Mouse (Mus musculus) liver, postnatal 0 days (tissue): Measurements from ENCODE around the gene Gna13. TPM values are rescaled to one million over a fixed set of nuclear protein-coding genes. Genes with fewer than 3 reads are reported as not detected.

Experiments
- ATAC-seq: fragments of 200-750 bp; cut with Nextera tagmentation; 2 replicates; pipeline ENCODE4 v1.8.0; 2017; ENCODE audit warnings: mild to moderate bottlenecking, moderate library complexity
- DNase-seq: peaks from one replicate; pipeline ENCODE4 v3.0.0-alpha.2; 2016
- H3K27ac ChIP-seq: fragments of 300-500 bp; sonication (generic); 2 replicates; pipeline ENCODE4 v1.5.1; 2014; ENCODE audit warnings: antibody characterized with exemption, moderate library complexity, mild to moderate bottlenecking, low read depth
- H3K27me3 ChIP-seq: fragments of 300-500 bp; sonication (generic); 2 replicates; pipeline ENCODE4 v1.6.1; 2014; ENCODE audit warnings: low read length, control low read depth, mixed read lengths; ENCODE audit not compliant: insufficient read depth
- H3K36me3 ChIP-seq: fragments of 300-500 bp; sonication (generic); replicated peaks from 2 replicates; pipeline ENCODE4 v1.6.1; 2014; ENCODE audit warnings: mild to moderate bottlenecking, control low read depth, low read length, moderate library complexity, mixed read lengths; ENCODE audit not compliant: insufficient read depth
- H3K4me1 ChIP-seq: fragments of 300-500 bp; sonication (generic); 2 replicates; pipeline ENCODE4 v1.6.1; 2014; ENCODE audit warnings: antibody characterized with exemption, mild to moderate bottlenecking, control low read depth; ENCODE audit not compliant: insufficient read depth
- H3K4me2 ChIP-seq: fragments of 300-500 bp; sonication (generic); 2 replicates; pipeline ENCODE4 v1.6.1; 2014; ENCODE audit warnings: low read depth, mild to moderate bottlenecking, low read length, moderate library complexity, mixed read lengths
- H3K4me3 ChIP-seq: fragments of 300-500 bp; sonication (generic); 2 replicates; pipeline ENCODE4 v1.5.1; 2014; ENCODE audit warnings: low read depth, low read length
- H3K9ac ChIP-seq: fragments of 300-500 bp; sonication (generic); replicated peaks from 2 replicates; pipeline ENCODE4 v1.6.1; 2014; ENCODE audit warnings: mild to moderate bottlenecking, moderate library complexity
- H3K9me3 ChIP-seq: fragments of 300-500 bp; sonication (generic); 2 replicates; pipeline ENCODE4 v1.6.1; 2016; ENCODE audit warnings: mild to moderate bottlenecking, control low read depth, low read length, mixed read lengths
- CTCF ChIP-seq: sonication (generic); IDR thresholded peaks from 2 replicates; pipeline ENCODE4 v1.5.1; 2016; ENCODE audit warnings: antibody characterized with exemption, low read depth
- EP300 ChIP-seq: IDR thresholded peaks from 2 replicates; pipeline ENCODE4 v1.6.1; 2016; ENCODE audit warnings: antibody characterized with exemption, low read depth, mild to moderate bottlenecking
- WGBS: fragments of 180-500 bp; shearing (Covaris S2); extraction: QIAGEN DNeasy Blood & Tissue Kit; methylation state at CpG from one replicate; pipeline ENCODE4 v1.1.7; 2014; ENCODE audit not compliant: insufficient replicate concordance; 5-methylcytosine and 5-hydroxymethylcytosine counted together
- polyA plus RNA-seq: library from polyadenylated mRNA; unstranded; fragments of >200 nt; fragmentation: Nextera tagmentation; extraction: Ambion mirVana; gene quantifications from 2 replicates; pipeline ENCODE4 v1.2.1, GENCODE M21; 2015

The Gna13 gene
- polyA plus RNA-seq, 1 experiment from 2014 or later = 28.4 TPM

DNA sequence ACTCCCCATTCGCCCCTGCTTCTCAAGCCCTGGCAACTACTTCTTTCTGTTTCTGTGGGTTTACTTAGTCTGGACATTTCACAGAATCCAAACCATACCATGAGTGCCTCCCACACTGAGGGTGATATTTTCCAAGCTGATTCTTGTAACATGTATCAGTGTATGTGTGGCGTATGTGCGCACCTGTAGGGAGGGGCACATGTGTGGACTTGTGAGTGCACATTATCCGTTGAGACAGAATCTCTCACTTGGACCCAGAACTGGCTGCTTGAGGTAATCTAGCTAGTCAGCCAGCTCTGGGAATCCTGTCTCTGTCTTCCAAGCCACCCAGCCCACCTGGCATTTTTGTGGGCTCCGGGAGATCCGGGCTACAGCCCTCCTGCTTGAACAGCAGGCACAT lies 2.5 kb upstream of the Gna13 start:
- TF ChIP-seq EP300 (no peak), CTCF (no peak)
- no peak for DNase-seq
- Histone ChIP-seq H3K4me3 (no peak overlapping the region), H3K27ac (no peak overlapping the region), H3K27me3 (no peaks in the 10 kb centered on the region), H3K9me3 (no peaks in the 10 kb centered on the region), H3K4me1 (peaks cover 34% of the 10 kb centered on the region), H3K4me2 (no peak overlapping the region), H3K9ac (no peak overlapping the region), H3K36me3 (no peaks in the 10 kb centered on the region)
- 87% methylated on average over 6 of the region's 6 CpGs for WGBS
- ATAC-seq = no peak

DNA sequence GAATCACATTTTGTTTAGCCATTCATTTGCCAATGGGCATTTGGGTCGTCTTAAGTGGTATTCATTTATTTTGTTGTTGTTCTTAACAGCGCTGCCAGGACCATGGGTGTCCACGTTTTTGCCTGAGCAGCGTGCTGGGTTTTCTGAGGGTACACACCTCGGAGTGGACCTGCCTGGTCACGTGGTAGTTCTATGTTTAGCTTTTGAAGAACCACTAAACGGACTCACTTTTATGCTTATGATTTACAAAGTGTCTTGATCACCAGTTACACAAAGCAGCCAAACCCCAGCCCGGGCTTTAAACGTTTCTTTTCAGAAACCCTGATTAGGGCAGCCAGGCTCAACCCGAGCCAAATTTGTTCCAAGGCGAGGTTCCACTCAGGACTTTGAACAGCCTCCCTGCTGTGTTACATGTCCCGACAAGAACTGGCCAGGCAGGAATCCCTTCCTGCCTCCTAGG lies 2.0 kb upstream of the Gna13 start:
- H3K4me1 ChIP-seq = peaks cover 39% of the 10 kb centered on the region
- TF ChIP-seq EP300 (no peak), CTCF (no peak)
- H3K9me3 ChIP-seq = no peaks in the 10 kb centered on the region
- no peaks in the 10 kb centered on the region for H3K27me3 ChIP-seq
- H3K9ac ChIP-seq = no peak overlapping the region
- 82% methylated on average over 12 of the region's 12 CpGs for WGBS
- peaks cover 3% of the 10 kb centered on the region; the same call in 1 of the 2 replicates for H3K36me3 ChIP-seq
- no peak overlapping the region for H3K4me3 ChIP-seq
- ATAC-seq = no peak
- peak overlapping the region; percentile 100; the same call in 1 of the 2 replicates for H3K27ac ChIP-seq
- DNase-seq = no peak
- H3K4me2 ChIP-seq = no peak overlapping the region

DNA sequence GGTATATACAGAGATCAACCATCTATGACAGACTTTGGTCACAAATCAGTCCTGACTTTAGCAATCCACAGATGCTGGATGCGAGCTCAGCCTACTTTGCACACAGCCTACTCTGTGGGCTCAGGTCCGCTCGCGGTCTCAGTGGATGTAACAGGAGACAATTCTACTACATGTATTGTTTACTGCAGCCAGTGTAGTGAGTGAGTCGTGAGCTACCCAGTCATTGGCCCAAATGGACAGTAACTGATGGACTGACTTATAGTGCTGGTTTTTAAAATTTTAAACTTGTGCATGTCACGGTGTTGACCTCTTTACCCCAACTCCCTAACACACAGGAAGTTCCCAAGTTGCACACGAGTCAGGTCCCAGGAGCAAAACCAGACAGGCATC lies 1.4 kb upstream of the Gna13 start:
- TF ChIP-seq CTCF = no peak
- TF ChIP-seq EP300 = no peak
- peaks cover 43% of the 10 kb centered on the region for H3K4me1 ChIP-seq
- peak overlapping the region; percentile 91 for H3K4me2 ChIP-seq
- ATAC-seq (no peak), DNase-seq (no peak)
- peaks cover 8% of the 10 kb centered on the region for H3K36me3 ChIP-seq
- H3K9me3 ChIP-seq = no peaks in the 10 kb centered on the region
- H3K27ac ChIP-seq = peak overlapping the region; percentile 100
- WGBS = 54% methylated on average over 7 of the region's 7 CpGs
- H3K9ac ChIP-seq = no peak overlapping the region
- H3K27me3 ChIP-seq = no peaks in the 10 kb centered on the region
- peak overlapping the region; percentile 96; the same call in 1 of the 2 replicates for H3K4me3 ChIP-seq

GRCm38 (mm10) chr11:109361631-109362462 lies 784 bp upstream of the Gna13 start:
- Histone ChIP-seq H3K4me3 (peak overlapping the region; percentile 96), H3K9me3 (no peaks in the 10 kb centered on the region), H3K4me2 (peak overlapping the region; percentile 91), H3K9ac (peak overlapping the region; percentile 78), H3K4me1 (peaks cover 49% of the 10 kb centered on the region), H3K27me3 (no peaks in the 10 kb centered on the region), H3K27ac (peak overlapping the region; percentile 100), H3K36me3 (peaks cover 12% of the 10 kb centered on the region)
- DNase-seq (peak; percentile 61), ATAC-seq (peak; percentile 24)
- 2% methylated on average over 27 of the region's 27 CpGs for WGBS
- no peak for TF ChIP-seq EP300
- peak; percentile 16; the same call in 1 of the 2 replicates for TF ChIP-seq CTCF

DNA sequence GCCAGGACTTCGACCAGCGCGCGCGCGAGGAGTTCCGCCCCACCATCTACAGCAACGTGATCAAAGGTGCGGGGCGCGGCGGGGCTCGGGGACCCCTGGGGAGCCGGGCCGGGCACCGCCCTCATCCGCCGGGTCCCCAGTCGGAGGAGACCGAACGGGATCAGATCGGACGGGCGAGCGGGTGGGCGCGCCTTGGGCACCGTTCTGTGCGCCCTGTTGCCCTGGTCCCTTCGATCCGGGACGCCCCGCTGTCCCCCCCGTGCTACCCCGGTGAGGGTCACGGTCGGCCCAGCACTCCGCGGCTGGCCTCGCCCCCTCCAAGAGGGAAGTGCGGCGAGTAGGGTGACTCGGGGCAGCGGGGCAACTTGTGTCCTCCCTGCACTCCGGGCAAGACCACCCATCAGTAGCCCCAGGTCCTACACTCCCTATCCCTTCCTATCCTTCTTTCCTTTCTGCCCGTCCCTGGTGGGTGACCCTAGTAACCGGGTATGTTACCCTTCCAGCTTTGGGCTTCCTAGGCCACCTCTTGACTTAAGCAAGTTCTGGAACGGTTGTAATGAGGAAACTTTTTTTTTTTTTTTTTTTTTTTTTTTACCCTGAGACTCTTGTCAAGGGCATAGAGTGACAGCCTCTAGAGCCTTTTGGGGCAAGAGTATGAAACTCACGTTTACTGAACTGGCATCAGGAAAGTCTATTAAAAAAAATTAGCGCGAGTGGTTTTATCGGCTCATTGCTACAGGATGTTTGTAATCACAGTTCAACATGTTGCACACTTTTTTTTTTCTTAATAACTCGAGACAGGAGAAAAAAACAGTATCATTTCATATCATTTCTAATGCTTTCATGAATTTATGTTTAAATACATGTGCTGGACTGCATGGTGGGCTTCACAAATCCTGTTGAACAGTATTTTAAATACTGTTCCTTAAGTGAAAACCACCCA lies 831 bp downstream of the Gna13 start:
- TF ChIP-seq EP300 (0 out of 2 replicates have a peak, but pooled peaks have one; percentile 8), CTCF (no peak)
- Histone ChIP-seq H3K4me3 (peak overlapping the region; percentile 96), H3K9me3 (no peaks in the 10 kb centered on the region), H3K4me2 (peak overlapping the region; percentile 76), H3K4me1 (peaks cover 60% of the 10 kb centered on the region), H3K36me3 (peaks cover 21% of the 10 kb centered on the region), H3K9ac (peak overlapping the region; percentile 80), H3K27me3 (no peaks in the 10 kb centered on the region), H3K27ac (peak overlapping the region; percentile 100)
- under 1% methylated on average over 46 of the region's 53 CpGs for WGBS
- peak; percentile 34 for ATAC-seq
- peak; percentile 74 for DNase-seq
